Mouse (Mus musculus) natural killer cell, adult 2 months (primary cell): Measurements from ENCODE around the gene Mapk13.
A peak's percentile ranks its signal among the peaks of the same experiment; 100 is the strongest.
"Not testable (repeated sequence)": the region's sequence is repeated elsewhere in the genome, so short reads cannot be mapped to it uniquely, and the experiment has no call there.

Experiments
- DNase-seq, 2 experiments: peaks; one replicate each; pipeline ENCODE4 v3.0.0; 2022; ENCODE audit warnings: low spot score in 2 of 2

Gene Mapk13

GRCm38 (mm10) chr17:28769121-28769874, at the start of gene Mapk13:
TSS of gene Mapk13 (plus strand) at chr17:28769297.
- peak in 1 of 2 experiments; percentile 7 for DNase-seq

- DNase-seq = no peak
These were observed 43.3 kb upstream of the Mapk13 start, which contains the start of gene AC170998.1 for GRCm38 (mm10) chr17:28725783-28726182. TSS of gene AC170998.1 (plus strand) at chr17:28726083.

- not testable (repeated sequence) for DNase-seq
These were observed 41.6 kb upstream of the Mapk13 start for GRCm38 (mm10) chr17:28727511-28727910.

- no peak for DNase-seq
These were observed 33.6 kb upstream of the Mapk13 start for GRCm38 (mm10) chr17:28735317-28736105.

- DNase-seq = peak; percentile 24 to 29
These were observed 32.6 kb upstream of the Mapk13 start for GRCm38 (mm10) chr17:28736486-28736885.

- DNase-seq = no peak
These were observed 31.1 kb upstream of the Mapk13 start for GRCm38 (mm10) chr17:28737973-28738372.

GRCm38 (mm10) chr17:28739244-28739643, 29.9 kb upstream of the Mapk13 start:
- DNase-seq = no peak

DNA sequence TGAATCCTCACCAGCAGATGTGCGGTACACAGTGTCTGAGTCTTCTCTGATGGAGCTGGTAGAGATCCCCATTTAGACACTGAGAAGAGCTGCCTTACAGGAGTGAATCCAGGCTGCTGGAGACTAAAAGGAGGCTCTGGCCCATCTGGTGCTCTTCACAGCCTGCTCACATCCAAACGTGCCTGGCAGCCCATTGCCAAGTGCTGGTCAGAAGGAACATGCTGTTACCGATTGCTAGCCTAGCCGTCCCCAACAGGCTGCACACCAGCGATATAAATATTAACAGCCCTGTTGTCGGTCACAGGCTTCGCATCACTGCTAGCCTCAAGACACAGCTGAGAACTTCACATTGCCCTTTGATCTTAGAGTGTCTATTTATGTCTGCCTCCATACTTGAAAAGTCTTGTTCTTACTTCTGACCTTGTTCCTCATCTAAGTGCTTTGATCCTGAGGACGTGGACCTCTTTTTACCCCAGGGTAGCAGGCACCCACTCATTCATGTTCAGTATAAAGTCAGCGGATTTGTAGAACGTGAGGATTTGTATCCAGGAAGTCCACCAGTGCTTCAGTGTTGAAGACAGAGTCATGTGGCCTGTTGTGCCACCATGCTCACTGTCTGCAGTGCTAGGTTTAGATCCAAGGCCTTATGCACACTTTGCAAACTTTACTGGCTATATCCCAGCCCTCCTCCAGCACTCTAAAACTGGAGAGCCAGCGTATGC, 25.8 kb upstream of the Mapk13 start:
- DNase-seq = no peak

GRCm38 (mm10) chr17:28743916-28744315, 25.2 kb upstream of the Mapk13 start:
- no peak for DNase-seq

DNA sequence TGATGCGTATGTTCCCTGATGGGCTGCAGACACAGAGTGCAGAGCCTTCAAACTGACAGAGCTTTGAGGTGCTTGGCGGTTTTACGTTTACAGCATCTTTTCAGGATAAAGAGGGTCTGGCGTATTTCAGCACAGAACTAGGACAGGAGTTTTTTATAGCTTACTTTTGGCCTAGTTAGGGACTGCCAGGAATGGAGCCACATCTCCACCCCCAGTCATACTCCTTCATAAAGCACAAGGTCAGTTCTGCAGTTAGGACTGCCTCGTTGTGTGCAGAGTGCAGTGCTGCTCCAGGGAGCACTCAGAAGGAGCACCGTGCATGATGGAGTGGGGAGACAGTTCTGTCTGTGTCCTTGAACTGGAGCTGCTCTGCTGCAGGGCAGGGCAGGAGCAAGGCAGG, 23.3 kb upstream of the Mapk13 start:
- no peak for DNase-seq

GRCm38 (mm10) chr17:28748001-28748400, 21.1 kb upstream of the Mapk13 start:
- no peak for DNase-seq

DNA sequence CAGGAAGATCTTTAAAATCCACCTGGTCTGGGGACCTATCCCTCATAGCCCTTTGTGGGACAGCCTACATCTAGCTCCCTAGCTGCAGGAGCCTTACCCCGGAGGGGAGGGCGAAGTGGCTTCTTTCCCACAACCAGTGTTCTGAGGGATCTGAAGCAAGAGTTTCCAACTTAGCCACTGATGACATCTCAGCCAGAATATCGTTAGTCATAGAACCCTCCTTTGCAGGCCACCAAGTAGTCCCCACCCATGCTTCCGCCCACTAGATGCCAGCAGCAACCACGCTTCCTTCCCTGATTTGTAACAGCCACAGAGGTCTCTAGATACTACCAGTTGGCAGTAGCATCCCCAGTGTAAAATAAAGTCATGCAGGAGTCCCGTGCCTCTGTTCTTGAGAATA, 18.5 kb upstream of the Mapk13 start:
- DNase-seq = peak; percentile 21 to 29

DNA sequence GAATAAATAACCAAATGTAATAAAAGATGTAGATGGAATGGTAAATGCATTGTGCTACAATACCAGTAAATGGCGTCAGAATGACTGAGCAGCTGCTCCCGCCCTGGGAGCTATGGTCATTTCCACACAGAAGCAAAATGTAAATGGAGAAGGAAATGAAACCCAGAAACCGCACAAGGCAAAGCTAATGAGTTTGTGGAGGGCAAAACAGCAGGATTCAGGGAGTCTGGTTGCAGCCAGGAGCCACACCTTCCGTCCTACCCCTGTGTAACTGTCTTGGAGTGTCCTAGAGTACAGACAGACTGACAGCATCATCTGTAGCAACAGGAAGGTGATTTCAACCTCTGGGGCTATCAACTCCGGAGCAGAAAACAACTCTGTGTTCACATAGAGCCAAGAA, 12.7 kb upstream of the Mapk13 start:
- no peak for DNase-seq

DNA sequence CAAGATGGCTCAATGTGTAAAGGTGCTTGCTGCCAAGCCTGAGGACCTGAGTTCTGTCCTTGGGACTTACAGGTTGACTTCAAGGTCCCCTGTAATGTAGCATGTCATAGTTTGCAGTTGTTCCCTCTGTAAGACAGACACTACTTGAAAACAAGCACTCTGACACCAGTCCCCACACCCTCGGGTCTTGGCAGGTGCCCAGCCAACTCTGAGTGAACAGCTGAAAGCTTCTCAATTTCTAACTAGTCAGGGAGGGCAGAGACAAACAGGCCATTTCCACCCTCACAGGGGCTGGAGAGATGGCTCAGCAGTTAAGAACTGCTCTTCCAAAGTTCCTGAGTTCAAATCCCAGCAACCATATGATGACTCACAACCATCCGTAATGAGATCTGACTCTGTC, 11.6 kb upstream of the Mapk13 start:
- DNase-seq = no peak

DNA sequence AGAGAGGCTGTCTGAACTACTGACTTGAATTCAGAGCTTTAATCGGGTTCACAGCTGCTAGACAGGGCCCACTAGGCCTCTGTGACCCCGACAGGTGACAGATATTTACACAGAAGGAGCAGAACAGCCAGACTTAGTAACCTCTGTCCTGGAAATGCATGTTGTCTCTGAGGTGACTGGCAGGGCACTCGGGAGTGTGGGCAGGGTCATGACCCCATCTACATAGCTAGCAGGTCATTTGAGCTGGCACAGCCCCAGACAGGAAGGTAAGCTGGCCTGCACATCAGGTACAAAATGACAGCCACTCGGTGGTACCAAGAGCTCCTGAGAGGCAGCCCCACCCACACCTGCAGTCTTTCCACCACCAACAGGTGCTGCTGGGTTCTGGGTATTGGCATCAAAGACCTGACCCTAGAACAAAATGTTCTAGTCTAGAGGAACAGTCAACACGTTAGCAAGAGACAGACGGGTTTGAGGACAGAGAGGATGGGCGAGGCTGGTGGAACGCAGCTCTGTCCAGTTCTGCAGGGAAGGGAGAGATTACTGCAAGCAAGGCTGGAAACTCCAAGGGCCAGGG, 8.3 kb upstream of the Mapk13 start:
- DNase-seq = no peak

GRCm38 (mm10) chr17:28761871-28762270, 7.2 kb upstream of the Mapk13 start:
- peak; percentile 62 to 78 for DNase-seq

- DNase-seq = no peak
These were observed 2.9 kb upstream of the Mapk13 start for GRCm38 (mm10) chr17:28766203-28766602.

DNA sequence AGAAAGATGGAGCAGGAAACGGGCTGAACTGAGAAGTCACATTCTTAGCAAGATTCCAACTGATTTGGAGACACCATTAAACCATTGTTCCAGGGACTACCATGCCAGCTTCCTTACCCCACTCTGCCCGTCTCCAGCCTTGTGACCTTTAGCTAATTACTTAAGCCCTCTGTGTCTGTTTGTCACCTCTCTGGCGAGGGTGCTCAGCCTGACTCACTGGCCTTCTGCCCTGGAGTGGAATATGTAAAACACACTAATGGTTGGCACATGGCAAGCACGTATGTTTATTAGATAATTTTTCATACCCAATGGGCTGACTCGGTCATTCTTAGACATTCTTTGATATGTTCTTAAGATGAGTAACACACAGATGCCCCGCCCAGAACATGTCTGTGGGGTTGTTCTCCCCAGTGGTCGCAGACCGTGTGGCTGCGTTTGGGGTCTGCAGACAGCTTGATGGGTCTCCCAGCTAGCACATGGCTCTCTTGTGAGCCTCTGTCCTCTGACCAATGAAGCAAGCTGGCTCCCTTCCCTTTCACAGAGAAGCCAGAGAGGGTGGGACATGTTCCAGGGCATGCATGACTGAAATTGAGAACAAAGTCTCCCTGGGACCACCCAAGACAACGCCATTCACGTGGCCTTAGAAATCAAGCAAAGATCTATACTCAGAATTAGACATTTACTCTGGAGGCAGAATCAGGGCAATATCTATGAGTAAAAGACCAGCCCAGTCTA, 2.1 kb upstream of the Mapk13 start:
- DNase-seq = no peak

DNA sequence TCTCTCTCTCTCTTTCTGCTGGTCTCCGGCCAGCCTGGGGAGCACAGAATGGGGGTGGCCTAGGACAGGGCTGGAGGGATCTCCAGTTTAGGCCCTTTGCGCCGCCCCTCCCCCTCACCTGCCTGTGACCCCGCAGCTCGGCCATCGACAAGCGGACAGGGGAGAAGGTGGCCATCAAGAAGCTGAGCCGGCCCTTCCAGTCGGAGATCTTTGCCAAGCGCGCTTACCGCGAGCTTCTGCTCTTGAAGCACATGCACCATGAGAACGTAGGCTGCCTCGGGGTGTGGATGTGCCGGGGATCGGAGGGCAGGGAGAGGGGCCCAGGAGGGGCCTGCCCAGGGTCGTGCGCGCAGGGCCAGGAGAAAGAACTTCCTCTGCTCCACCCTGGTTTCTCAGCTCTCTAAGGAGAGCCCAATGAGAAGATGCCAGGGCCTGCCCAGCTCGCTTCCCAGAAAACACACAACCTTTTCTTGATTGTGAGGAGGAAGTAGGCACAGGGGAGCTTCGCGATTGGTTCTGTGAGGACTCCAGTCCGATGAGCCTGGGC, 851 bp downstream of the Mapk13 start:
- no peak for DNase-seq

DNA sequence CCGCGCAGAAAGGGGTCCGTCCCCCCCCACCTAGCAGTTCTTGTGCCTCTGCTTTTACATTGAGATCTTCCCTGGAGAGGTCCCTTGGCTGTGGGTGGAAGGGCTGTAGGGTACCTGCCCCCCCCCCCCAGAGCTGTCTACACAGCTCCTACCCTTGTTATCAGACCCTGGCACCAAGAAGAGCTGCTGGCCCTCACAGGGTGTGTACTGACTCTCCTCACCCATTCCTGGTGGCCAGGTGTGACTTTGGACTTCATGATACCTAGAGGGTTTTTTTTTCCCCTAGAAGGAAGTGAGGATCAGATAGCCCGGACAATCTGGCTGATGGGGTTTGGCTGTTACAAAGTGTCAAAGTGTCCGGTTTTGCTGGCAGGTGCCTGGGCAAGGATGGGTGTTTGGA, 2.2 kb downstream of the Mapk13 start:
- no peak for DNase-seq

DNA sequence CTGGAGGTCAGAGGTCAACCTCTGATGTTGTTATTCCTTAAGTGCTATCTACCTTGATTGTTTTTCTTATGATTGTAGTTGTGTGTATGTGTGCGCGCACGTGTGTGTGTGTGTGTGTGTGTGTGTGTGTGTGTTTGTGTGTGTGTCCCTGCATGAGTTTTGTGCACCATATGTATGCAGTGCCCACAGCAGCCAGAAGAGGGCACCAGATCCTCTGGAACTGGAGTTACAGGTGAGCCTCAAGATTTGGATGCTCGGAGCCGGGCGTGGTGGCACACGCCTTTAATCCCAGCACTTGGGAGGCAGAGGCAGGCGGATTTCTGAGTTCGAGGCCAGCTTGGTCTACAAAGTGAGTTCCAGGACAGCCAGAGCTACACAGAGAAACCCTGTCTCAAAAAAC, 5.2 kb downstream of the Mapk13 start:
- not testable (repeated sequence) for DNase-seq
